Mouse (Mus musculus): ENCODE data around the gene Mapk8ip3. TPM values are rescaled to one million over a fixed set of nuclear protein-coding genes. Genes with fewer than 3 reads are reported as not detected.

Mapk8ip3 gene
- polyA plus RNA-seq (2014; fragmentation: Illumina TruSeq; extraction: RNeasy Lipid Tissue Mini Kit (QIAGEN cat#74804); ENCODE audit: low replicate concordance): 3.5 TPM

DNA sequence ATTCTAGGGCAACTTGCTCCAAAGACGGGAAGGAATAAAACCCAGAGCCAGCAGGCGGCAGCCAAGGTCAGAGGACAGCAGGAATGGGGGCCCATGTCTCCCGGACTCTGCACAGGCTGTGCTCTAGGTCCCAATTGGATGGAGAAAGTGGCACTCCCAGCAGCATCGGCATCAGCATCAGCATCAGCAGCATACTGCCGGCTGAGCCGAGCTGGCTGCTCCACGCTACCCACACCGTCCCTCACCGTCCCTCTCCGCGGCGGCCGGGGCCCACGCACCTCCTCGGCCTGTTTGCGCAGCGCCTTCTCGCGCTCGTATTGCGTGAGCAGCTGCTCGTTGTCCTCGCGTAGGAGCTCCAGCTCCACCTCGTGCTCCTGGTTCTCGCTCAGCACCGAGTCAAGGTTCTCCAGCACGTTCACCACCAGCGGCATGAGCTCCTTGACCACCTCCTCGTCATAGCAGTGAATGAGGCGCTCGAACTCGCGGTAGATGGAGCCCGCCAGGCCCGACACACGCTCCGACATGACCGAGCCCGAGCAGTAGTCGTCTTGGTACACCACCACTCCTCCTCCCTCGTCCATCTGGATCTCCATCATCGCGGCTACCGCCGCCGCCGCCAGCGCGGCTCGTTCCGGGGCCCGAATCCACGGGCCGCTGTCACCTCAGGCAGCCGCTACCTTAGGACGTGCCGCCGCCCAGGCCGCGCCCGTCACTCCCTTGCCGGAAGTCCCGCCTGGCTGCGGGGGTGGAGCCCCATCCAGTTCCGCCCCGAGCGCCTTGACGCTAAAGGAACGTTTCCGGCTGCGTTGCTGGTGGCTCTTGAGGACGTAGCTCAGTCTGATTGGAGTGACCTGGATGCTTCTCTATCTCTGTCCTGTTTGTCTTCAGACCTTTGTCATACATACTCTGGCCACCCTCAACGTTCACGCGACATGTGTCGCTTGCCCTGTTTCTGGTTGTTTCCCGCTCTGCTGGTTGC, at the start of gene Mapk8ip3:
Mapk8ip3 (minus strand) TSS at position 719 of the 979 bp plus-strand sequence.

DNA sequence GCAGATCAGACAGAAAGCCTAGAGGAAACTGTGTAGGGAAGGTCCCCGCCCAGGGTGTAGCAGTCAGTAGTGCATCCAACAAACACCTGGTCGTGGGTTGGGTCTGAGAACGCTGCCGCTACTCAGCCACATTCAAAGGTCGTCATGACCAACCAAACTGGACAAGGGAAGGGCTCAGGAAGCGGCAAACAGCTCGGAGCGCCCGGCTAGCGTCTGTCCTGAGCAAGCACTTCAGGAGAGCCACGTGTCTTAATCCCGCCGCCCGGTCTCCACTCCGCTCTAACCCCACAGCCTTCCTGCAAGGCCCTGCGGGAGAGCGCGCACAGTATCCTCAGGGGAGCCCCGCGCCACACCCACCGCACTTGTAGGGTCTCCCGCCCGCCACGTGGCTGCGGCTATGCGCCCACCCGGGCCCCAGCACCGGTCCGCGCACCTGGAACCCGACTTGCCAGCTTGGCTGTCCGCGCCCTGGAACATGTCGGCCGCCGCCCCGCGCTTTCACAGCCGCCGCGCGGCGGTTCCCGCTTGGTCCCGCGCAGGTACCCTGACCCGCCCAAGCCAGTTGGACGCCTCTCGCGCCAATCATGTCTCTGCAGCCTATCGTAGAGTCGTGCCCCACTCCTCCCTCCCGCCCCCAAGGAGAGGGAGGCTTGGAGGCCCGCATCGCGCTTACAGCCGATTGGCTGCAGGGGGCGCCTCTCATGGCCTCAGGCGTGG, 23.5 kb upstream of the Mapk8ip3 start, which contains the start of gene Jpt2:
Jpt2 (minus strand) TSS at position 555 of the 717 bp plus-strand sequence.

DNA sequence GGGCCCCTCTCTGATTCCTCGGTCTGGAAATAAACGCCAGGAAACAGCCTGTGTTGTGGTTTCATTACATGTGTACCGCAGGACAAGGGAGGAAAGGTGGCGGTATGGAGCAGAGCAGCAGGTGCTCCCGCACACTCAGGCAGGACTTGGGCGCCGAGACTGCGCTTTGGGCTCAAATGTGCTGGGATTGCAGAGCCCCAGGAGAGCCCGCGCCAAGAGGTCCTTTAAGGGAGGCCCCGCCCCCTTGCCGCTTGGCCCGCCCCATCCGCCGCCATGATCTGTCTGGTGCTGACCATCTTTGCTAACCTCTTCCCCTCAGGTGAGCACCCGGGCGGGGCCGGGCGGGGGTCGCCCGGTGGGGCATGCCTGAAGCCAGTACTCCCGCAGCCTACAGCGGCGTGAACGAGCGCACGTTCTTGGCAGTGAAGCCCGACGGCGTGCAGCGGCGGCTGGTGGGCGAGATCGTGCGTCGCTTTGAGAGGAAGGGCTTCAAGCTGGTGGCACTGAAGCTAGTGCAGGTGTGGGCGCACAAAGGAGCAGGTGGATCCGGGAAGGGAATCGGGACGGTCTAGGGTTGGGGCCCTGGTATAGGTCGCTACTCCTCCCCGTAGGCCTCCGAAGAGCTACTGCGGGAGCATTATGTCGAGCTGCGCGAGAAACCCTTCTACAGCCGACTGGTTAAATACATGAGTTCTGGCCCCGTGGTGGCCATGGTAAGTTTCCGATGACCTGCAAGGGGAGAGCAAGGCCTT, 40.4 kb downstream of the Mapk8ip3 start, which contains the start of gene Nme3:
Nme3 (plus strand) TSS at position 260 of the 752 bp plus-strand sequence.

DNA sequence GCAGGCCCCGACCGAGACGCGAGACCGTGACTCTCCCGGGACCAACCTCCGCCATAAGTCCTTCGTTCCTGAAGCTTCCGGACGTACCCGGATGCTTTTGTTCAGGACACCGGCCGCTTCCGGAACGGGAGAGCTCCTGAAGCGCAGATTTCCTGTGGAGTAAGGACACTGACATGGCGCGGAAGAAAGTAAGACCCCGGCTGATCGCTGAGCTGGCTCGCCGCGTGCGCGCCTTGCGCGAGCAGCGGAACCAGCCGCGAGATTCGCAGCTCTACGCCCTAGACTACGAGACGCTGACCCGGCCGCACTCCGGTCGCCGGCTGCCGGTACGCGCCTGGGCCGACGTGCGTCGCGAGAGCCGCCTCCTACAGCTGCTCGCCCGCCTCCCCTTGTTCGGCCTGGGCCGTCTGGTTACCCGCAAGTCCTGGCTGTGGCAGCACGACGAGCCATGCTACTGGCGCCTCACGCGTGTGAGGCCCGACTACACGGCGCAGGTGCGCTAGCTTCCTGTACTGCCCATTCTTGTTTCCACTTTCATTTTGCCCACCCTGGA, 41.7 kb downstream of the Mapk8ip3 start, which contains the start of the genes Eme2 and Mrps34:
Eme2 (minus strand) TSS at position 93 of the 553 bp plus-strand sequence.
Mrps34 (plus strand) TSS at position 122 of the 553 bp plus-strand sequence.

DNA sequence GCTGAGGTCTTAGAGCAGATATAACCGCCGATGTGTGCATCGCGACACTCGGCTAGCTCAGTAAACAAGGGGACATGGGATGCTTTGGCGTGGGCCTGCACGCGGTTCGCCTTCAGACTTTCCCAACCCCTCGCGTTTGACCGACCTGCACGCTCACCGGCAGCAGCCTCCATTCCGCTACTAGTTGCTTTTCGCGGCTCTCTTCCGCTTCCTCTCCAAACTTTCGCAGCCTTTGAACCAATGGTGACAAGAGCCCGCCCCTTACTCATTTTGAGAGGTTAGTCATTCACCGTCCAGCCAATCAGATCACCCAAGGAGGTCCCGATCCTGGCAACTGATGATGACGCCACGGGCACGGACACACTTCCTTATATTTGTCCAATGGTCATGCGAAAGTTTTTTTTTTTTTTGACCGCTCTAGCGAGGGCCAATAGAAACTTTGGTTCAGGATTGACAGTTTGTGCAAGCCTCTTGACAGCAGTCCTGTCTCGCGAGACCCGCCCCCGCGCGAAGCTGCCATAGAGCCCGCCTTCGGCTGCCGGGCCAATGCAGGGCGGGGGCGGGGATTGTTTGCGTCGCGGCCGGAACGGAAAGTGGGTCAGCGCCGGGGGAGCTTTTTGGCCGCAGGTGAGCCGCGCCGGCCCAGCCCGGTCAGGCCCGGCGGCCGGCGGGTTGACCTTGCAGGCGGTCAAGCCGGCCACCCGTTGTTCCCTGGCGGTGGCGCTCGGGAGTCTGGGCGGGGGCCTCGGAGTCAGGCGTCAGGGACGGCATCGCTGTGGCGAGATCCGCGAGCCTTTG, 50.4 kb downstream of the Mapk8ip3 start, which contains the start of the genes Nubp2 and Spsb3:
Nubp2 (minus strand) TSS at position 216 of the 798 bp plus-strand sequence.
Spsb3 (plus strand) TSS at position 510 of the 798 bp plus-strand sequence.

DNA sequence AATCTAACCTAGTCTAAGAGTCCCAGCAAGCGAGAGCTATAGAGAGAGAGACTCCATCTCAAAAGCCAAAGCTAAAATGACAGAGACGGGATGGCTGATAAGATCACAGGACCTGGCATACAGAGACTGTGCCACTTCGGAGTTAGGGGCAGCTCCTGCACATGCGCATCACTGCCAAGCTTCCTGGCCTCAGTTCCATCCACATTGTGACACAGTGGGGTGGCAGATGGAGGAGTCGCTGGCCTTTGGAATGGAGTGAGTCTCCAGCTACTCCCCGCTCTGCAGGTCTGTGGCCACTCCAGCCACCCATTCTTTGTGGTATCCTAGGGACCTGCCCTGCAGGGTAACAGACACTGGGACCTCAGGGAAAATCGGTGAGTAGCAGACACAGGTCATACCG, 71.0 kb downstream of the Mapk8ip3 start, which contains the start of gene Igfals:
Igfals (plus strand) TSS at position 222 of the 400 bp plus-strand sequence.

DNA sequence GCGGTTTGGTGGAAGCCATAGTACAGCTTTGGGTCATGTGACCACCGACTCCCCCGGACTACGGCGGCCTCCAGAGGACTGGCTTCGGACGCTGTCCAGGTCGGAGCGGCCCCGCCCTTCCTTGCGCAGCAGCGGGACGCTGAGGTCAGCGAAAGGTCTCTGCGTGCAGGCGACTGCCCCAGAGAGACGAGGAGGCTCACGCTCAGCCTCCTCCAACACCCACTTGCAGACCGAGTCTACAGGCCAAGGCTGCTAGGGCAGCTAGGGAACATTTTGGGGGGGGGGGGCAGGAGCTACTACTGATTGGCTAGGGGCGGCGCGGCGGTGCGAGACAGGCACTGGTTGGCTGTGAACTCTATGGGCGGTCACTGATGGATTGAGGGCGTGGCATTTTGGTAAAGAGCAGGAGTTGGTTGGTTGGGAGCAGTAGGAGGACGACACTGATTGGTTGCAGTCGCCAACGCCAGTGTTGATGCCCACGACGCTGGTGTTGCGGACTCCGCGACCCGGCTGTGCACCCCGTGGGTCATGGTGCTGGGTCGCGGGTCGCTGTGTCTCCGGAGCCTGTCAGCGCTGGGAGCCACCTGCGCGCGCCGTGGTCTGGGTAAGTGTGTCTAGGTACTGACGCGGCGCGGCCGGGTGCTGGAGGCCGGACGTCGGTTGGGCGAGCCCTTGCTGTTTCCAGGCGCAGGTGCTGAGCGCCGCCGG, 86.6 kb downstream of the Mapk8ip3 start, which contains the start of gene Fahd1:
Fahd1 (minus strand) TSS at position 300 of the 708 bp plus-strand sequence.

Other genes starting within 250 kb of the Mapk8ip3 start
- gene Syngr3, start 247.0 kb downstream of the Mapk8ip3 start, polyA plus RNA-seq (2014; fragmentation: Illumina TruSeq; extraction: RNeasy Lipid Tissue Mini Kit (QIAGEN cat#74804); ENCODE audit: low replicate concordance): 0.37 TPM
- gene Gfer, start 240.8 kb downstream of the Mapk8ip3 start, polyA plus RNA-seq (2014; fragmentation: Illumina TruSeq; extraction: RNeasy Lipid Tissue Mini Kit (QIAGEN cat#74804); ENCODE audit: low replicate concordance): 6.1 TPM
- 3.7 TPM for gene Noxo1, start 240.7 kb downstream of the Mapk8ip3 start, polyA plus RNA-seq (2014; fragmentation: Illumina TruSeq; extraction: RNeasy Lipid Tissue Mini Kit (QIAGEN cat#74804); ENCODE audit: low replicate concordance)
- gene Tbl3, start 229.3 kb downstream of the Mapk8ip3 start, polyA plus RNA-seq (2014; fragmentation: Illumina TruSeq; extraction: RNeasy Lipid Tissue Mini Kit (QIAGEN cat#74804); ENCODE audit: low replicate concordance): not detected
- not detected for gene Rnf151, start 218.9 kb downstream of the Mapk8ip3 start, polyA plus RNA-seq (2014; fragmentation: Illumina TruSeq; extraction: RNeasy Lipid Tissue Mini Kit (QIAGEN cat#74804); ENCODE audit: low replicate concordance)
- gene Rps2, start 218.9 kb downstream of the Mapk8ip3 start, polyA plus RNA-seq (2014; fragmentation: Illumina TruSeq; extraction: RNeasy Lipid Tissue Mini Kit (QIAGEN cat#74804); ENCODE audit: low replicate concordance): 275 TPM
- 66.2 TPM for gene Ndufb10, start 212.5 kb downstream of the Mapk8ip3 start, polyA plus RNA-seq (2014; fragmentation: Illumina TruSeq; extraction: RNeasy Lipid Tissue Mini Kit (QIAGEN cat#74804); ENCODE audit: low replicate concordance)
- not detected for gene Rpl3l, start 209.2 kb downstream of the Mapk8ip3 start, polyA plus RNA-seq (2014; fragmentation: Illumina TruSeq; extraction: RNeasy Lipid Tissue Mini Kit (QIAGEN cat#74804); ENCODE audit: low replicate concordance)
- 2.0 TPM for gene Msrb1, start 200.3 kb downstream of the Mapk8ip3 start, polyA plus RNA-seq (2014; fragmentation: Illumina TruSeq; extraction: RNeasy Lipid Tissue Mini Kit (QIAGEN cat#74804); ENCODE audit: low replicate concordance)
- not detected for gene Hs3st6, start 184.0 kb downstream of the Mapk8ip3 start, polyA plus RNA-seq (2014; fragmentation: Illumina TruSeq; extraction: RNeasy Lipid Tissue Mini Kit (QIAGEN cat#74804); ENCODE audit: low replicate concordance)
- 1.4 TPM for gene Meiob, start 132.7 kb downstream of the Mapk8ip3 start, polyA plus RNA-seq (2014; fragmentation: Illumina TruSeq; extraction: RNeasy Lipid Tissue Mini Kit (QIAGEN cat#74804); ENCODE audit: low replicate concordance)
- 13.4 TPM for gene Hagh, start 96.8 kb downstream of the Mapk8ip3 start, polyA plus RNA-seq (2014; fragmentation: Illumina TruSeq; extraction: RNeasy Lipid Tissue Mini Kit (QIAGEN cat#74804); ENCODE audit: low replicate concordance)
- gene Fahd1, start 86.6 kb downstream of the Mapk8ip3 start, polyA plus RNA-seq (2014; fragmentation: Illumina TruSeq; extraction: RNeasy Lipid Tissue Mini Kit (QIAGEN cat#74804); ENCODE audit: low replicate concordance): 510 TPM
- not detected for gene Igfals, start 71.0 kb downstream of the Mapk8ip3 start, polyA plus RNA-seq (2014; fragmentation: Illumina TruSeq; extraction: RNeasy Lipid Tissue Mini Kit (QIAGEN cat#74804); ENCODE audit: low replicate concordance)
- 1.6 TPM for gene Nubp2, start 50.6 kb downstream of the Mapk8ip3 start, polyA plus RNA-seq (2014; fragmentation: Illumina TruSeq; extraction: RNeasy Lipid Tissue Mini Kit (QIAGEN cat#74804); ENCODE audit: low replicate concordance)
- gene Spsb3, start 50.3 kb downstream of the Mapk8ip3 start, polyA plus RNA-seq (2014; fragmentation: Illumina TruSeq; extraction: RNeasy Lipid Tissue Mini Kit (QIAGEN cat#74804); ENCODE audit: low replicate concordance): not detected
- gene Eme2, start 41.9 kb downstream of the Mapk8ip3 start, polyA plus RNA-seq (2014; fragmentation: Illumina TruSeq; extraction: RNeasy Lipid Tissue Mini Kit (QIAGEN cat#74804); ENCODE audit: low replicate concordance): 1.1 TPM
- gene Mrps34, start 41.9 kb downstream of the Mapk8ip3 start, polyA plus RNA-seq (2014; fragmentation: Illumina TruSeq; extraction: RNeasy Lipid Tissue Mini Kit (QIAGEN cat#74804); ENCODE audit: low replicate concordance): not detected
- gene Nme3, start 40.5 kb downstream of the Mapk8ip3 start, polyA plus RNA-seq (2014; fragmentation: Illumina TruSeq; extraction: RNeasy Lipid Tissue Mini Kit (QIAGEN cat#74804); ENCODE audit: low replicate concordance): 0.71 TPM
- gene Jpt2, start 23.7 kb upstream of the Mapk8ip3 start, polyA plus RNA-seq (2014; fragmentation: Illumina TruSeq; extraction: RNeasy Lipid Tissue Mini Kit (QIAGEN cat#74804); ENCODE audit: low replicate concordance): 65.7 TPM
- 7.6 TPM for gene Cramp1l, start 78.8 kb upstream of the Mapk8ip3 start, polyA plus RNA-seq (2014; fragmentation: Illumina TruSeq; extraction: RNeasy Lipid Tissue Mini Kit (QIAGEN cat#74804); ENCODE audit: low replicate concordance)
- gene Ift140, start 79.1 kb upstream of the Mapk8ip3 start, polyA plus RNA-seq (2014; fragmentation: Illumina TruSeq; extraction: RNeasy Lipid Tissue Mini Kit (QIAGEN cat#74804); ENCODE audit: low replicate concordance): 3.7 TPM
- 2.1 TPM for gene Tmem204, start 146.6 kb upstream of the Mapk8ip3 start, polyA plus RNA-seq (2014; fragmentation: Illumina TruSeq; extraction: RNeasy Lipid Tissue Mini Kit (QIAGEN cat#74804); ENCODE audit: low replicate concordance)
- 0.11 TPM for gene Telo2, start 179.0 kb upstream of the Mapk8ip3 start, polyA plus RNA-seq (2014; fragmentation: Illumina TruSeq; extraction: RNeasy Lipid Tissue Mini Kit (QIAGEN cat#74804); ENCODE audit: low replicate concordance)
- not detected for gene Ptx4, start 183.8 kb upstream of the Mapk8ip3 start, polyA plus RNA-seq (2014; fragmentation: Illumina TruSeq; extraction: RNeasy Lipid Tissue Mini Kit (QIAGEN cat#74804); ENCODE audit: low replicate concordance)
- gene Clcn7, start 196.4 kb upstream of the Mapk8ip3 start, polyA plus RNA-seq (2014; fragmentation: Illumina TruSeq; extraction: RNeasy Lipid Tissue Mini Kit (QIAGEN cat#74804); ENCODE audit: low replicate concordance): 2.5 TPM
- gene Ccdc154, start 225.5 kb upstream of the Mapk8ip3 start, polyA plus RNA-seq (2014; fragmentation: Illumina TruSeq; extraction: RNeasy Lipid Tissue Mini Kit (QIAGEN cat#74804); ENCODE audit: low replicate concordance): not detected
- not detected for gene Gm38655, start 238.5 kb upstream of the Mapk8ip3 start, polyA plus RNA-seq (2014; fragmentation: Illumina TruSeq; extraction: RNeasy Lipid Tissue Mini Kit (QIAGEN cat#74804); ENCODE audit: low replicate concordance)
- gene BC003965, start 247.6 kb upstream of the Mapk8ip3 start, polyA plus RNA-seq (2014; fragmentation: Illumina TruSeq; extraction: RNeasy Lipid Tissue Mini Kit (QIAGEN cat#74804); ENCODE audit: low replicate concordance): 14.3 TPM

Data from small intestine, adult 10 weeks (tissue).